Mouse (Mus musculus): ENCODE results near the gene Ldlrad3.

Gene Ldlrad3

DNA sequence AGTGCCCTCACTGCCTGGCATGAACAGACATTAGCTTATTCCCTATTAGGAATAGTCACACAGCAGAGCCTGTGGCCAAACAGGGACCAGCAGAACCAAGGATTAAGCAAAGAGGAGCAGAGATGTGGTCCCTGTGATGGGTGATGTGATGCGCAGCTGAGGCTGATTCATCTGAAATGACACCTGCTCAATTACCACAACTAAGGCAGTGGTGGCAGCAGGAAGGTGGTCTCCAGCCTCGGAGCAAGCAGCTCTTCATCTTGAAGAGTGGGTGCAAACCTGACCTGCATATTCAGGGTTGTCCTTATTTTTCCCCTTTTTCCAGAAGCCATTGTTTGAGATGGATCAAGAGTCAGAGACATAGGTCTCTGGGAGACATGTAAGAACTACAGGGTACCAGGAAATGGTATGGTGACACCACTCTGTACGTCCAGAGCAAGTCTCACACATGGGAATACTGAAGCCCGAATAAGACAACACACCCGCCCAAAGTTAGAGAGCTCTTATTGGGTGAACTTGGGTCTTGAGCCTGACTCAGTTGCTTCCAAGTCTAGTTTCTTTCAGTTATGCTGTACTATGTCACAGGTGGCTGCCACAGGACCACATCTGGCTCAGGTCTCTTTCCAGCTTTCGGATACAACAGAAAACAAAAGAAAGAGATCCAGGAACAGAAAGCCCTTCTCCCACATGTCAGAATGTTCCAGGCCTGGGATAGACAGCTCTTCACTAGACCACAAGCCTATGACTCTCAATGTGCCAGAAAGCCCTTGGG is 112.7 kb downstream of the Ldlrad3 start:
- no peak for DNase-seq (ENCODE audit: low spot score)

DNA sequence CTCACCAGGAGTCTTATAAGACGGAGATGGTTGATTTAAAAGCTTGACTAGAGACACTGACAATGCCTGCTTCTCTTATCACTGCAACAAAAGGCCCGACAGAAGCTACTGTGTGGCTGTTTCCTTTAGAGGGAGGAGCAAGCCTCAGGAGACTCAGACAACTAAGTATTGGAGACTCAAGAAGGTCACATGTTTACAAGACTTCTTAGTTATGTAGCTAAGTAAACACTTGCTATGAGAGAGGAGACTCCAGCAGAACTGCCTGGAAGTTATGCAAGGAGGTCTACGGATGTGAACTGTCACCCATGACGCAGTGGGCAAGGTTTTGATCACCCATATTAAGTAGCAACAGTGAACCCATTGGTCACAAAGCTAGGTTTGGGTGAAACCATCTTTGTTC is 113.3 kb downstream of the Ldlrad3 start:
- DNase-seq (ENCODE audit: low spot score), result no peak

DNA sequence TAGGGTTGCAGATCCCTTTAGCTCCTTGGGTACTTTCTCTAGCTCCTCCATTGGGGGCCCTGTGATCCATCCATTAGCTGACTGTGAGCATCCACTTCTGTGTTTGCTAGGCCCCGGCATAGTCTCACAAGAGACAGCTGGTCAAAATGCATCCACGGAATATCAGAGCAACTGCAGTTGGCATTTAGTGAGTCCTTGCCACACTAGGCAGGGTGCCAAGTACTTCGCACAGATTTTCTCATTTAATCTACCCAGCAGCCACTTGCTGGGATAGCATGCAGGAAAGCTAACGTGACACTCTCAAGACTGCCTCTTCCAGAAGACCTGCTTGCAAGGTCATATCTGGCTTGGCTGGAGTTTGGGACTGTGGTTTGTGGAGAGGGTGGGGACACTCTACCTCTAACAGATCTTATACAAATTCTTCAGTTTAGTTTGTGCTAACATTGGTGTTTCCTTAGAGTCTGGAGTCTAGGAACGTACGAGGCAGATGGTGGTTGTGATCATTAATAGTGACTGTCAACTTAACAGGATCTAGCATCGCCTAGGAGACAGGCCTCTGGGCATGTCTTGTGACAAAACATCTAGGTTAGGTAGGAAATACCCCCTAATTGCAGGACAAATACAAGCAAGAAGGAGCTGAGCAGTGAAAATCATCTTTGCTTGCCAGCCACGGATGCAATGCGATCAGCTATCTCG is 115.0 kb downstream of the Ldlrad3 start:
- no peak for DNase-seq (ENCODE audit: low spot score)

DNA sequence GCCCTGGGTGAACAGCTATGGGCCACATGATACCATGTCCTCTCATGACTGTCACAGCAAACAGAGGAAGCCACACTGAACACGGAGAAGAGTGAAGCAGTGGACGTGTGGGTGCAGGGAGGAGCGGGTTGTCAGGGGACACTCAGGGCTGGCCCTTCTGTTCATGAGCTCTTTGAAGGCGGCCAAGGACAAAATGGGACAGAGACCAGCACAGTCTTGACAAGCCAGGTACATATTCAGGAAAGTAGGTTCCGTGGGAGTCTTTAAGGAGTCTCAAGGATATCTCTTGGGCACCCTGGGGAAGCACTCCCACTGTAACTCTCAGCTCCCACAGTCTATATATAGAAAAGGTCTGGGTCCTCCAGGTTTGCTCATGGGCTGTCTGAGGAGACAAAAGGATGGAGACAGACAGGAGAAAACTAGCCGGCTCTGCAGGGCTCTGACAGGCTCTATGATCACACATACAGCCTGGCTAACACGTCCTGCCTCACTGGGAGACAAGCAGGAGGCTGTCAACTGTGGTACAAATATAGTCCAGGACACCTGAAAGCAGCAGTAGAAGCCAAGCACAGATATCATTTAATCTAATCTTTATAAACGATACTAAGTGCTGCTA is 121.3 kb downstream of the Ldlrad3 start:
- no peak for DNase-seq (ENCODE audit: low spot score)

DNA sequence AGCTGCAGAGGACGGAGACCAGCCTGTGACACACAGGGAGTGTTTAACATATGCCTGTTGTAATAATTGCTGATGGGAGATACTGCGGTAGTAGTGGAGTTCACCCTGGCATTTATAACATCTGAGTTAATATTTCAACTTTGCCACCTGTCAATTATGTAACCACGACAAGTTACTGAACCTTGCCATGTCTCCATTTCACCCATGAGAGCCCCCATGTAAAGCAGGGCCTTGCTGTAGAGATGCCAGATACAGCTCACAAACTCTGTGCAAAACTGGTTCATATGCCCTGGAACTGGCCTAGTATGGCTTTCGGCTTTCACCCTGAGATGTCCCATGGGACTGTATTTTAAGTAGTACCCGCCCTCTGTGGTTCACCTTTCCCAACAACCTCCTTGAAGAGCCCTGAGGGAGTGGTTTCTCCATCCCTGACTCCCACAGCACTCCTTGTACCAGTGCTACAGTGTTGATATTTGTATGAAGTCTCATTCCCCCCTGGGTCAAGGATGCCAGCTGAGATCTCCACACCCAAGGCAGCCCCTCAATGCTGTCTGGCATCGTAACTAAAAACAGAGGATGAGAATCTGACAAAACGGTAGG is 122.2 kb downstream of the Ldlrad3 start:
- DNase-seq (ENCODE audit: low spot score), result no peak

DNA sequence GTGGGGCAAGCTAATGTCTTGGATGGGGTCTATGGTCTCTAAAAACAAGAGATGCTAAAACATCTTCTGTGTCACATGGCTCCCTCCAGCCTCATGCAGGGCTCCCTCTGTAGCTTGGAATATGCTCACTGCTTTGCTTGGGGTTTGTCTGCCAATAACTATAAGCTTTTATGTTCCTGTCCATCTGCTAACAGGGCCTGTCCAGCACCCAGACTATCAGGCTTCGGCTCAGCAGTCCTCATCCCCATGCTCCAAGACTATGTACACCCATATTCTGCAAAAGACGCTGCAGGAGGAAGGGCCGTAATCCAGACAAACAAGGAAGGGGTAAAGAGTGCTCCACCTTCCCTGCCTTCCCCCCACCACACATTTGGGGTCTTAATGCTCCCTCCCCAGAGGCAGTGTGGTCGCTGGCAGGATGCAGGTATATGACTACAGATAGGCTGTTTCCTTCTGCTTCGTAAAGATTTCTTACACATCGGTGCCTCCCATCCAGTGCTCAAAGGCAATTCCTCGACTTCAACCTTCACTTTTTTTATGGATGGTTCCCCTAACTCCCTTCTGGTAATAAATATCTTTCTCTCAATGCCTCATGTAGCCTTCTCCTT is 123.2 kb downstream of the Ldlrad3 start:
- DNase-seq (ENCODE audit: low spot score), result no peak

DNA sequence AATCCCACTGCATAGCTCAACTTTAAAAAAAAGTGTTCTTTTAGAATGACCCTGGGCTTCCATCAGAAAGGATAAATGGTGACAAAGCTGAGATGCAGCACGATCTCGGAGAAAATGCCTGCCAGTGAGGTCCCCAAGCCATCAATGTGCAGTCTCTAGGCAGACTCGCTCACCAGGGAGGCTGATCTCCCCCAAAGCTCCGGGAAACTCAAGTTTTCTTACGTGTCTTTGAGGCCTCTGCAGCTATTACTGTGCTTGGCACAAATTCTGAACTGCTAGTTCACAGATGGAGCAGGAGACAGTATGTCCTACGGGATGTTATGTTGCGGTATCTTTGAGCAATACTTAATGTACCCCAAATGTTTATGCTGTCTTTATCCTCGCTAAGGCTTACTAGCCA is 124.3 kb downstream of the Ldlrad3 start:
- no peak for DNase-seq (ENCODE audit: low spot score)

DNA sequence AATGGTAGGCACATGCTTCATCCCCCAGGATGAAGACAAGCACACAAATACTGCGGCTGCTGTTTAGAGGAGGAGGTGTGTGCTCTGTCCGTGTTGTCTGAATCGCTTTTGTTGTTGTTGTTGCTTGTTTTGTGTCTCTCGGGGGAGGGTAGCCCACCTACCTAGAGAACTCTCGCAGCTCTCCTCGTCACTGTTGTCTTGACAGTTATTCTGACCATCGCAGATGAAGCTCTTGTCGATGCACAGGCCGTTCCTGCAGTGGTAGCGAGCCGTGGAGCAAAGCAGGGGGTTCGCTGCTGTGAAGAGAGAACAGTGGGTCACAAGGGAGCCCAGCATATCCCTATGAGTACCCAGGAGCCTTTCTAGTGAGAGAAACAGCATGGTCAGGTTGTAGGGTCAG is 128.4 kb downstream of the Ldlrad3 start:
- DNase-seq (ENCODE audit: low spot score), result no peak

DNA sequence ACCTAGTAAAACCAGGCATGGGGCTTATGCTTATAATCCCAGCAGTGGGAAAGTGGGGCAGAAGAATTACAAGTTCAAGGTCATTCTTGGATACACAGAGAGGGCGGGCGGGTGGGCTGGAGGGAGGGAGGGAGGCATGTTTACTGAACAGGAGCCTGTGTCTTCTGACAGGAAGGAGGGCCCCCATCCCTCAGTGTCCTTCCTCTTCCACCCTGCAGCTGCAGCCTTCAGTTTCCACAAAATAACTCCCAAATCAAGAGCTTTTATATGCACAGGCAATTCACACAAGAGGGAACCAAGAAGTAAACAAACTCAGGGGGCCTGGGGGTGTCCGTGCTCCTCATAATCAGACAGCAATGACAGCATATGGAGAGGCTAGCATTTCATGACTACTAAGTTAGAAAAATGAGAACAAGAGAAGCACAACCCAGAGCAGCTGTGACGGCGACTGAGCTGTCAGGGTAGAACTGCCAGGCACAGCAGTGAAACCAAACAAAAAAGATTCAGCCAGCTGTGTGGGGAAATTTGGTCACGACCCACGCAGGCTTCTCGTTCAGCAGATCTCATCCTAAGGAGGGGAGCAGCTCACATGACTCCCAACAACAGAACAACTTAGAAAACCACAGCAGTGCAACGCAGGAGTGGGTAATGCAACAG is 129.0 kb downstream of the Ldlrad3 start:
- no peak for DNase-seq (ENCODE audit: low spot score)

DNA sequence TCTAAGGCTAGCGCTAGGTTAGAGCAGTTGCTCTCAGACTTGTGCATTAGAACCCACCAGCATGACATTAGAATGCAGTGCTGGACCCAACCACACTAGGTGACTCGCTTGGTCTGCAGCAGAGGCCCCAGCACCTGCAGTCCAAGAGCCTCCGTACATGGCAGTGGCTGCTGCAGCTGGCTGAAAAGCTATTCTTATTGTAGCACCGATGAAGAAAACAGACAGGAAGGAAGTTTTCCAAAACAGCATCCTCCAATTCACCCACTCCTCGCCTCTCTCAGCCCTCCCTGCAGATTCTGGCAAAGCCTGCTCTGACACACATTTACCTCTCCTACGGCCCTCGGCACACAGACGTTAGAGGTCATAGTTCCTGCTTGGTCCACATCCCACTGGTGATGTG is 130.0 kb downstream of the Ldlrad3 start:
- DNase-seq (ENCODE audit: low spot score), result no peak

DNA sequence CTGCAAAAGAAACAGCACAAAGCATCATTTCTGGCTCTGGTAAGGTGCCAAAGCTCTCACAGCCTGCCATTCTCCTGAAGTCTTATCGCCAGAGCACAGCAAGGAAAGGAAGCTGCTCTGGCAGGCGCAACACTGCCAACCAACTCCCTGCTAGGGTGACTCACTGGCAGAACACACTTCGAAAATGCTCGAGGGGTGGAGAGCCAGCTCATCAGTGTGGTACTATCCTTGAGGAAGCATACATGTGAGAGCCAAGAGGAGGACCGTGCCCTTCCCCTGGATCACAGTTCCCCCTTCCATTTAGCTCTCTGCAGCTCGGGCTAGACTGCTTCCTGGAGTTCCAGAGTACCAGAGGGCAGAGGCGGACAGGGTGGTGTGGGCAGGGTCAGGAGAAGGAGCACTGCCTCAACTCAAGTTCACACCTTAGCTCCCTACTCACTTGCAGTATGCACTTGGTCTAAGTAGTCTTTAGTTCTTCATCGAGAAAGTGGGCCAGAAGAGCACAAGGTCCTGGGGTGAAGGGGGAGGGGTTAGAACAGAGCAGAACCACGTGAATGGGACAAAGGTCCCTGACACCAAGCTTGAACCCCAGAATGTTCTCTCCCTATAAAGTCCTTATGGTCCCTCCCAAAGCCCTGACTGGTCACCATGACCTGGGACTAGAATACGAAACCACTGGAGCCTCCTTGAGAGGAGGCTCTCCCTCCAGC is 133.1 kb downstream of the Ldlrad3 start:
- no peak for DNase-seq (ENCODE audit: low spot score)

DNA sequence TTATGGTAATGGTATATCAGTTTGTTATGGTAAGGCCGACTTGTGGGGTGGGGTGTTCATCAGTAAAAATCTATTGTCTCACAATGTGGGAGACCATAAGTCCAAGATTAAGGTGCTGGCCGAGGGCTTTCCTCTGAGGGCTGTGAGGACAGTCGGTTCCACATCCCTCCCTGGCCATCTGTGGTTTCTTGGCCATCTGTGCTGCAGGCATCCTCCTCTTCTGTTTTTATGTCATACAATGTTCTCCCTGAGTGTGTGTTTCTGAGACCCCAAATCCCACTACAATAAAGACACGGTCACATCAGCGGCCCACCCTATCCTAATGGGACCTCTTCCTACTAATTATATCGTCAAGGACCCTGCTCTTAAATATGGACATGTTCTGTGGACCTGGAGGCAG is 133.8 kb downstream of the Ldlrad3 start:
- no peak for DNase-seq (ENCODE audit: low spot score)

DNA sequence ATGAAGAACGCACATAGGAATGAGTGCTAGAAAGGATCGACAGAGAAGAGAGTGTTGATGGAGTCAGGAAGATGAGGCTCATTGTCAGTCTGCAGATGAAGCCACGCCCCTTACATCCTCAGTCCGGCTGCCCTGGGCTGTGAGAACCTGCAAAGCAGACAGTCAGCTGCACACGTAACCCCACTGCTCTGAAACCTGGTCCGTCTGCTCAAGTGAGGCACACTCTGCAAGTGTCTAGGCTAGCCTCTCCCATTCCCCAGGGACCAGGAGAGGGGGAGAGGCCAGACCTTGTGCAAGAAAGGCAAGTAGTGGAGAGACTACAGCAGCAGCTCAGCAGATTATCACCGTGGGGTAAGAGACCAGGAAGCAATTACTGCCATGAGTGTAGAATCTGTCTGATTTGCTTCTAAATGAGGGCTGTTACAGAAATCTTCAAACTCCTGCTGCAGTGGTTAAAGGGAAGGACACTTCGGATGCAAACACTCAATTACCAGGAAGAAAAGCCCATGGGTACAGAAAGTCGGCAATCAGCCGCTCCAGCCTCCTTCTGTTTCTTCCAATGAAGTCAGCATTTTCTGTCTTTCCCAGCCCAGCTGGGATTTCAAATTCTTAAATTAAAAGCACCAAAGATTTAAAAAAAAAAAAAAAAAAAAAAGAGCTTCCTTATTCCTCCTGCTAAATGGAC is 136.2 kb downstream of the Ldlrad3 start:
- DNase-seq (ENCODE audit: low spot score), result no peak

DNA sequence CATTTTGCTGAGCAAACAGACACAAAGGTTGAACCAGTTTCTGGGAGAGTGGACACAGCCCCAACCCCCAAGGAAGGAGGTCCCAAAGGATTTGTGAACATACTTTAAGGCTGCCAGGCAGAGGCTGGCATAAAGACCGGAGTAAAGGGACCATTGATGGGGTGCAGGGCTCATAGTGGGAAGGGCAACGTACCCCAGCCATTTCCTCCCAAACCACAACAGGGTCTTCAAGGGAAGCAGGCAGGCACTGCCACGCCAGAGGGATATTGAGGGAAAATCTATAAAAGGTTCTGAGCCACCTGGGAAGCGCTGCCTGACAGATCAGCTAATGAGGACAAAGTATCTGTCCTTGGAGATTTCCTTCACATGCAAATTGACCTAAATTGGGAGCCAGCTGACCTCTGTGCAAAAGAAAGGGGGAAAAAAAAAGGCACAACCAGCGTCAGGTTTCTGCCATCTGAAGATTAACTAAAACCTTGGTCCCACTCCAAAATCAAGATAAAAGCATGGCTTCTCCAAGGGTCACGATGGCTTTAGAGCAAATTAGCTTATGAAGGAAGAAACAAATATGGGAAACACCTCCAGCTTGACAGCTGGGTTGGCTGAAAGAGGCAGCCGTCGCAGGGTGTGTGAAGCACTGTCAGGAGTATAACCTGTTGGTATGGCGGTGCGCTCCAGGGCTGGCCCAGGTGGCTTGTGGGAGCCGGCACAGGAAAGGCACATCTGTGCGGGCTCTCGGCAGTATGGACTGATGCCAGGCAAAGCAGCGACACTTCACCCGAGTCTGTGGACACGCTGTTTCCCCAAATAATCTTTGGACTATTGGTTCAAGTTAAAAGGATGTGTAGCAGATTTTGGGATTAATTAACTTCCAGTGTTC is 137.6 kb downstream of the Ldlrad3 start:
- DNase-seq (ENCODE audit: low spot score), result peak; percentile 6

DNA sequence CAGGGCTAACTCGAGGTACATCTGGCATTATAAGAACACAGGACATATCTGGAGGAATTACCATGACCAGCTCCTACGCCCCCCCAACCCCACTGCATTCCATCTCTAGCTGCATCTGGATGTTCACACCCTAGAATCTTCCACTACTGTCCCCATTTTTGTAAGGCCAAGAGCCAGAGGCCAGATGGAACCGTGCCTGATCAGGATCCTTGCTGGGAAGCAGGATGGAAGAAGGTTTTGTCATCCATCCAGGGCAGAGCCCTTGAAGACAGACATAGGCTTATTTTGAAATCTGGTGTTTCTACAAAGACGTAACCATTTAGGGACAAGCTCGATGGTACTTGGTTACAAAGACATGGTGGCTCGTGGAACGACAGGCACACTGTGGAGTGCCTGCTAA is 139.7 kb downstream of the Ldlrad3 start:
- no peak for DNase-seq (ENCODE audit: low spot score)

DNA sequence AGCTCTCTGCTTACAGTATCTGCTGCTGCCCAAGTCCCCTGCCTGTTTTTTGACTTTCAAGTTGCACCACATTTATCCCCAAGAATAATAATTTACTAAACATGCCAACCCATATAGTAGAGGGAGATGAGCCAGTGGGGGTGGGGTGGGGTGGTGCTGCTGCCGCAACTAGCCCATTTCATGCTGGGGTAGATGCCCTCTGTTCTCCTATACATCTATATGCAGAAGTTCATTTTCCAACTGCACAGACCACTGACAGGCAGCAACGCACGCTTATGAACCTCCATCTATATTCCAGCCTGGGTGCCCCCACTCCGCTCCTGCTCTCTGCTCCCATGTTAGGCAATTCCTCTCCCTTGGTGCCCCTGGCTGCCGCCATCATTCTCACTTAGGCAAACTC is 145.7 kb downstream of the Ldlrad3 start:
- DNase-seq (ENCODE audit: low spot score), result no peak

DNA sequence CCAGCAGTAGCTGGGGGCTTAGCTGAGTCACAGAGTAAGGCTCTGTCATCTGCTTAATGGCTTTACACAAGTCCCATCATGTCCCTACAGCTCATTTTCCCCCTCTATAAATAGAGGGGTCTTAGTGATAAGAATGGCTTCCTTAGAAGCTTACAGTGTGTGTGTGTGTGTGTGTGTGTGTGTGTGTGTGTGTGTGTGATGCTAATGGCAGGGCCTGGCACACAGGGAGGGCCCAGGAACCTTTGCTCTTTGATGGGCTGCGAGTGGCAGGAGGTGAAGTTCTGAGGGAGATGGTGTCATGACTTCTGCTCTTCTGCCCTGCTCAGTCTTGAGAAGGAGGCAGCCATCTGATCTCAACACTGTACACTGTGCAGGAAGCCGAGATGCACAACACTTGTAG is 146.2 kb downstream of the Ldlrad3 start:
- DNase-seq (ENCODE audit: low spot score), result no peak

DNA sequence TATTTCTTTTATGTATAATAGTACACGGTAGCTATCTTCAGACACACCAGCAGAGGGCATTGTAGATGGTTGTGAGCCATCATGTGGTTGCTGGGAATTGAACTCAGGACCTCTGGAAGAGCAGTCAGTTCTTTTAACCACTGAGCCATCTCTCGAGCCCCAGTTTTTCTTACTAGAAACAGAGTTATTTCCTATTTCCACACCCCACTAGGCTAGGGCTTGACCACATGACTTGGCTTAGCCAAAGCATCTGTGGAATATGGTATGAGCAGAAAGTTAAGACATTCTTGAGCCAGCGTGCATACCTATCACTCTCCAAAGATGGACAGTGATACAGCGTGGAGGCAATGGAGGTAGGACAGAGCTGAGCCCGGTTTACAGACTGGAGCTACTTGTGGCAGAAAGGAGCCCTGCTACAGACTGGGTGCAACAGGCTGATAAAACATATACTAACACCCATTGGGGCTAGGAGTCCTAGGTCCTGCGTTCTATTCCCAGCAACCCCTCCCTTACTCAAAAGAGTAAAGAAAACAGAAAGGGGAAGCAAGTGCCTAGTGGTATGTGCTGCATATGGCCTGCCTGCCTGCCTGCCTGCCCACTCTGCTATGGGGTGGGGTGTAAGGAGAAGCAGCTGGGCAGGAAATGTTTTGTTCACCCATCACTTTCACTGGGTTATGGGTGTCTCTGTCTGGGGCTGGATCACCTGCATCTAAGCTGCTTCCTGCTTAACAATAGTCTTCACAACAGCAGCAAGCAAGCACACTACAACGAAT is 147.1 kb downstream of the Ldlrad3 start:
- no peak for DNase-seq (ENCODE audit: low spot score)
